Mouse (Mus musculus) ES-Bruce4 (cell line): Measurements from ENCODE around the gene Haghl. TPM values are rescaled to one million over a fixed set of nuclear protein-coding genes. Genes with fewer than 3 reads are reported as not detected.

Experiments used
- H3K27ac ChIP-seq: 2 replicates; pipeline ENCODE4 v1.5.1; 2012; ENCODE audit warnings: low read length, inconsistent platforms; ENCODE audit not compliant: insufficient read depth
- H3K27me3 ChIP-seq: 2 replicates; pipeline ENCODE4 v1.6.1; 2012; ENCODE audit warnings: mild to moderate bottlenecking, low read length, inconsistent platforms; ENCODE audit not compliant: control insufficient read depth, poor library complexity, insufficient read depth, severe bottlenecking
- H3K36me3 ChIP-seq: 2 replicates; pipeline ENCODE4 v1.6.1; 2012; ENCODE audit warnings: inconsistent platforms, mild to moderate bottlenecking, low read length, moderate library complexity; ENCODE audit not compliant: control insufficient read depth, poor library complexity, insufficient read depth, severe bottlenecking
- H3K4me1 ChIP-seq: one replicate; pipeline ENCODE4 v1.8.1; 2011; ENCODE audit warnings: low read length; ENCODE audit not compliant: control insufficient read depth, insufficient read depth
- H3K4me3 ChIP-seq: 2 replicates; pipeline ENCODE4 v1.5.1; 2011; ENCODE audit warnings: low read depth, mild to moderate bottlenecking, low read length
- H3K9ac ChIP-seq: 2 replicates; pipeline ENCODE4 v1.6.1; 2012; ENCODE audit warnings: low read depth, mild to moderate bottlenecking, inconsistent platforms; ENCODE audit not compliant: poor library complexity, severe bottlenecking
- H3K9me3 ChIP-seq: replicated peaks from 2 replicates; pipeline ENCODE4 v1.6.1; 2012; ENCODE audit warnings: mild to moderate bottlenecking, low read length, inconsistent platforms; ENCODE audit not compliant: control insufficient read depth, poor library complexity, insufficient read depth, severe bottlenecking
- CTCF ChIP-seq: IDR thresholded peaks from one replicate; pipeline ENCODE4 v1.8.1; 2011; ENCODE audit warnings: low read depth, low read length
- EP300 ChIP-seq: IDR thresholded peaks from 2 replicates; pipeline ENCODE4 v1.6.1; 2011; ENCODE audit warnings: low read depth, low read length; ENCODE audit not compliant: insufficient read depth
- POLR2A ChIP-seq: IDR thresholded peaks from one replicate; pipeline ENCODE4 v1.8.1; 2011; ENCODE audit warnings: low read length; ENCODE audit not compliant: insufficient read depth
- polyA plus RNA-seq: library from polyadenylated mRNA; stranded (reverse); fragments of >200 nt; gene quantifications from 2 replicates; pipeline ENCODE4 v1.2.4, GENCODE M21; 2011; ENCODE audit warnings: low read depth; ENCODE audit not compliant: missing spikeins, insufficient read depth, insufficient read length

Haghl gene
- polyA plus RNA-seq, 1 experiment: 32.1 TPM

DNA sequence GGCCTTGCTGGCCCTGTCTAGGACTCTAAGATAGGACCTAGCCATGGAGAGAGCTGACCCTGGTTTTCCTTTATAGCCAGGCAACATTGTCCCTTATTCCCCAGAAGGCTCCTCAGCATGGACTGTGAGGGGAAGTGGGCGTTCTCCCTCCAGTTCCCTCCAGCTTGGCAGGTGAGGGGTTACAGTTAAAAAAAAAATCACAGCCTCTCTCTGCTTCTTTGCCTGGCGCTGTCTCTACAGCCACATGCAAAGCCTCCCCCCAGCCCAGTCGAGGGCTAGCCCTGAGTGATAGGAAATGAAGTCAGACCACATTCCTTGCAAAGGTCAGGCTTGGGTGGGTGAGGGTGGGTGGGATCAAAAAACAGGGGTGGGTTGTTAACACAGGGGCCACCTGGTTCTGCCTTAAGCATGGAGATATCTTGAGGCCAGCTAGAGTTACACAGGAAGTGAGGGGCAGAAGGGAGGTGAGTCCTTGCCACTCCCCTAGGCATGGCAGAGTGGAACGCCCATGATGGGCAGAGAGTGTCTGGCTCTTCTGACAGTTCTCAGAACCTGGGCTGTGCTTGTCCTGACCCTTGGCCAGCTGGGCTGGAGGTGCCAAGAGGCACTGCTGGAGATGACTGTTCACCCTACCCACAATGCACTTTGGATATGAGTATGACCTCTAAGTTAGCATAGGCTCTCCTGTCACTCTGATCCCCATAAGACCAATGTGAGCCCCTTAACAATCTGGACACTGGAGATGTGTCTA lies 29.7 kb downstream of the Haghl start:
- Histone ChIP-seq H3K9me3 (no peaks in the 10 kb centered on the region), H3K9ac (no peak overlapping the region; the same call in 1 of the 2 replicates), H3K4me1 (peaks cover 18% of the 10 kb centered on the region), H3K27ac (peak overlapping the region; percentile 94), H3K27me3 (no peaks in the 10 kb centered on the region), H3K36me3 (no peaks in the 10 kb centered on the region), H3K4me3 (no peak overlapping the region)
- TF ChIP-seq POLR2A (no peak), EP300 (peak; percentile 92)

DNA sequence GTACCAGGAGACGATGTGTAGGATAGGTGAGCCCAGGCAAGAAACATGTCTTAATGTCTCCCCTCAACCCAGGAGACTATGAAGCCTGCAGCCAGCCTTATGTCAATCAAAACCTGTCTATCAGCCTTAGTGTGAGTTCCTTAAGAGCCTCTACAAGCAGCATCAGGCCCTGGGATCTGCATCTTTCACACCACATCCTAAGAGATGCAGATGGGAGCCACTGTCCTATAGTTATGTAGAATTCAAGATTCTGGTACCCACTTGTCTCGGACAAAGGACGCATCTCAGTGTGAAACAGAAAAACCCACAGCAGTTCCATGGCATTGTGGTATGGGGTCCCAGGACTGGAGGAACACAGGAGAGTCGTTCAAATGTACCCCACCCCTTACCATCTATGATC lies 30.4 kb downstream of the Haghl start:
- H3K4me3 ChIP-seq: no peak overlapping the region
- H3K27ac ChIP-seq: peak overlapping the region; percentile 65
- H3K9ac ChIP-seq: no peak overlapping the region; the same call in 1 of the 2 replicates
- TF ChIP-seq CTCF (no peak), POLR2A (no peak), EP300 (no peak)
- H3K4me1 ChIP-seq: peaks cover 18% of the 10 kb centered on the region
- no peaks in the 10 kb centered on the region for H3K9me3 ChIP-seq
- no peaks in the 10 kb centered on the region for H3K36me3 ChIP-seq
- H3K27me3 ChIP-seq: no peaks in the 10 kb centered on the region

DNA sequence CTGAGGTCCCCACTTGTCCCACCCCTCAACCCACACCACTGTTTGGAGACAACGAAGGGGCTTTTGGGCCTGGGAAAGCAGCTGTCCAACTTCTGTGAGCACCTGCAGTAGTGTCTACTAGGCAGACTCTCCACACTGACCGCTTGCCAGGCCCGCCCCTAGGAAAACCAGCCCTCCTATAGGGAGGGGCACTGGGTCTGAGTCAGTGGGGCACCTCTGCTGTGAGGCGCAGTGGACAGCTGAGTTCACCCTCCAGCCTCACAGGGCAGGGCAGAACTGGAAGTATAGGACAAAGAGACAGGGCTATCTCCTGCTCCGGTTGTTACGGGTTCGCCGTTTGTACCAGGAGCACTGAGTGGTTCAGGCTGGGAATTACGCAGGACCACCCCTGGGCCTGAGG lies 31.2 kb downstream of the Haghl start, which contains the start of gene Msln:
TSS of gene Msln (minus strand) at position 138 of the 400 bp plus-strand sequence.
- Histone ChIP-seq H3K4me1 (peaks cover 18% of the 10 kb centered on the region), H3K9ac (no peak within 1 kb of the TSS; the same call in 1 of the 2 replicates), H3K27me3 (no peaks in the 10 kb centered on the region), H3K36me3 (no peaks in the 10 kb centered on the region), H3K9me3 (no peaks in the 10 kb centered on the region), H3K27ac (peak within 1 kb of the TSS; percentile 65), H3K4me3 (no peak within 1 kb of the TSS)
- no peak for TF ChIP-seq CTCF
- TF ChIP-seq POLR2A: no peak
- no peak for TF ChIP-seq EP300

DNA sequence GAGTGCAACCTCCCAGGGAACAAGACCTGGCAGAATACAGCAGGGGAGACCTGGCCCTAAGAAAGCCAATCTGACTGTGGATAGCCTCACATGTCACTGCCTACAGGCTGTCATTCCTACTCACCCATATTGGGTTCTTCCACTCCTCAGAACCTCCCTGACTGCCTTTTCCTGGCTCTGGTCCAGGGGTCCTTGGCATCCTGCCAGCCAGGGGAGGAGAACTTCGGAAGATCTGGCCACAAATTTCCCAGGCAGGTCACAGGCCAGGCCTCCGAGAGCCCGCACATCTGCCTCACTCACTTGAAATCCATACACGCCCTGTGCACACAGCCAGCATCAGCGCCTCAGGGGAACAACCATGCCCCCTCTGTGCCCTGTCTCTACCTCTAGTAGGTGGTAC lies 34.0 kb downstream of the Haghl start:
- no peak overlapping the region for H3K4me3 ChIP-seq
- no peak overlapping the region for H3K27ac ChIP-seq
- H3K9me3 ChIP-seq: no peaks in the 10 kb centered on the region
- TF ChIP-seq EP300 (no peak), CTCF (no peak), POLR2A (no peak)
- H3K9ac ChIP-seq: no peak overlapping the region
- H3K4me1 ChIP-seq: peaks cover 12% of the 10 kb centered on the region
- no peaks in the 10 kb centered on the region for H3K36me3 ChIP-seq
- no peaks in the 10 kb centered on the region for H3K27me3 ChIP-seq

DNA sequence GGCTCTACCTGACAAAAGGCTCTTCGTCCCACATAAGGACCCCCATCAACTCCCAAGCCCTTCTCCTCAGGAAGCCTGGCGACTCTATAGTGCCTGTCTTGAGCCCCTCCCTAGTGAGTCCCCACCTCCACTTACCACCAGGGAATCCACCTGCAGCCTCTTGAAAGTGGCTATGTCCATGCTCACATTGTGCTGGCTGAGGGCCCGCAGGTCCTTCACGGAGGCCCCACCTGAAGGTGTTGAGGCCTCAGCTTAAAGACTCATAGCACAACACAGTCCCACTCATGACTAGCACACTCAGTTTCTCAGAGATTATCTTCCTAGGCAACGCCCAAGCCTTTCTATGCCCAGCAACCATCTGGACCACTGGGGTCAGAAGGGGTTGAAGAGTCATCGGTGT lies 36.2 kb downstream of the Haghl start:
- no peak overlapping the region for H3K4me3 ChIP-seq
- peaks cover 4% of the 10 kb centered on the region for H3K4me1 ChIP-seq
- no peak overlapping the region for H3K9ac ChIP-seq
- no peak overlapping the region for H3K27ac ChIP-seq
- H3K36me3 ChIP-seq: no peaks in the 10 kb centered on the region
- no peaks in the 10 kb centered on the region for H3K9me3 ChIP-seq
- TF ChIP-seq POLR2A: no peak
- TF ChIP-seq EP300: no peak
- TF ChIP-seq CTCF: no peak
- H3K27me3 ChIP-seq: no peaks in the 10 kb centered on the region

DNA sequence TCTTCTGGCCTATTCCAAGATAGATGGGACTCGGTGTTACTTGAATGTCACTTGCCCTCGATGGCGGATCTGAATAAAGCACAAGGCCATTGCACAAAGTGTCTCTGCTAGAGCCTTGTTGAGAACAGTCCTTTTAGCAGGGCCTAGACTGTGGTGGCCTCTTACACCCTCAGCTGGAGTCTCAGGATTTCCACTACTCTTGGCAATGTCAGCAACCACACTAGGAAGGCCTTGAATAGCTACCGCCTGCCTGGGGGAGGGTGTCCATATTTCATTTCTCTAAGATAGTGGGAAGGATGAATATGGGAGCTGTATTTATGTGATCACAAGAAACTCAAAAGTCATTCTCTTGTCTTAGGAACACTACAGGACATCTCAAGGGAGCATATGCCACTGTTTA lies 37.2 kb downstream of the Haghl start:
- H3K4me3 ChIP-seq: no peak overlapping the region
- TF ChIP-seq EP300 (no peak), POLR2A (no peak)
- no peaks in the 10 kb centered on the region for H3K36me3 ChIP-seq
- H3K9me3 ChIP-seq: no peaks in the 10 kb centered on the region
- no peak overlapping the region for H3K27ac ChIP-seq
- H3K27me3 ChIP-seq: no peaks in the 10 kb centered on the region
- H3K4me1 ChIP-seq: no peaks in the 10 kb centered on the region
- H3K9ac ChIP-seq: no peak overlapping the region
